Comparison of ENCODE assay signal across 12 mouse cellular contexts in the genomic region with DNA sequence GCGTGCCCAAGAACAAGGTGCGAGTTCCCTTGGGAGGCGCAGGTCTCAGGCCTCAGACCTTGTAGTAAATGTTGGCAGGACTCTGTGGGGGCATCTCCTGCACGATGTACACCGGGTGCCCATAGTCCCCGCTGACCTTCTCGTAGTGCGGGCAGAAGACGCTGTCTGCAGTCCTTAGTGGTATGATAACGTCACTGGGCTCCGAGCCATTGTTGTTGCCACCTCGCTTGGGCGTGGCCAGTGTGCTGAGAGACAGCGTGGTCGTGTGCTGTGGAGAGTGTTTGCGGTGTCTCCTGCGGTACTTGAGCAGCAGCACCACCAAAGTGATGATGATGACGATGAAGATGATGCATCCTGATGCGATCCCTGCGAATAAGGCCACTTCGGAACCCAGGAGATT. TPM values are rescaled to one million over a fixed set of nuclear protein-coding genes. Genes with fewer than 3 reads are reported as not detected.
DNase-seq lines count a peak whose midpoint lies in the region; ATAC-seq and TF ChIP-seq lines count a peak whose summit lies in the region.
"Had no signal": no experiment of that assay in that cellular context is flagged by ENCODE, and none has a peak within 500 bp of the region (broad histone marks: within the 10 kb centered on the region; RNA-seq: fewer than 3 reads in every experiment).

No protein-coding gene starts in this region.

- H3K4me2 ChIP-seq in heart, embryonic 13.5 days: no peak overlapping the region
- H3K4me2 ChIP-seq in midbrain, embryonic 11.5 days: no peak overlapping the region
- no peak overlapping the region for H3K4me2 ChIP-seq in midbrain, postnatal 0 days (ENCODE audit: low read depth, low read length, poor library complexity, severe bottlenecking)
- peak overlapping the region; percentile 37 for H3K4me2 ChIP-seq in forebrain, postnatal 0 days (ENCODE audit: low read depth)
- H3K4me2 ChIP-seq: heart, embryonic 11.5 days had no signal

- peaks cover 59% of the 10 kb centered on the region for H3K36me3 ChIP-seq in heart, embryonic 13.5 days
- H3K36me3 ChIP-seq in midbrain, embryonic 11.5 days (ENCODE audit: control insufficient read depth, insufficient read depth, low read length): peaks cover 7% of the 10 kb centered on the region; the same call in 1 of the 2 replicates
- peaks cover 7% of the 10 kb centered on the region for H3K36me3 ChIP-seq in midbrain, postnatal 0 days (ENCODE audit: insufficient read depth, low read length)
- peaks cover 26% of the 10 kb centered on the region for H3K36me3 ChIP-seq in forebrain, postnatal 0 days (ENCODE audit: insufficient read depth)

- H3K27me3 ChIP-seq in heart, embryonic 13.5 days (replicated peaks): no peaks in the 10 kb centered on the region
- H3K27me3 ChIP-seq in midbrain, embryonic 11.5 days (ENCODE audit: control insufficient read depth, insufficient read depth, low read length): no peaks in the 10 kb centered on the region
- H3K27me3 ChIP-seq in midbrain, postnatal 0 days (ENCODE audit: insufficient read depth, low read length): no peaks in the 10 kb centered on the region
- H3K27me3 ChIP-seq in forebrain, postnatal 0 days (ENCODE audit: insufficient read depth, low read length): no peaks in the 10 kb centered on the region

- no peak for ATAC-seq in heart, embryonic 13.5 days (ENCODE audit: extremely low read depth, insufficient number of reproducible peaks, low FRiP score, low TSS enrichment)
- ATAC-seq in midbrain, embryonic 11.5 days (ENCODE audit: low FRiP score): 0 out of 2 replicates have a peak, but pooled peaks have one; percentile 8
- no peak for ATAC-seq in midbrain, postnatal 0 days (ENCODE audit: low FRiP score)
- 0 out of 2 replicates have a peak, but pooled peaks have one; percentile 8 for ATAC-seq in forebrain, postnatal 0 days

- 86% methylated on average over 21 of the region's 21 CpGs for WGBS in heart, embryonic 13.5 days
- 91% methylated on average over 21 of the region's 21 CpGs for WGBS in midbrain, embryonic 11.5 days
- 94% methylated on average over 21 of the region's 21 CpGs for WGBS in midbrain, postnatal 0 days
- WGBS in forebrain, postnatal 0 days: 77% methylated on average over 21 of the region's 21 CpGs

- no peak overlapping the region for H3K9ac ChIP-seq in heart, embryonic 13.5 days
- no peak overlapping the region for H3K9ac ChIP-seq in midbrain, embryonic 11.5 days (ENCODE audit: low read length)
- H3K9ac ChIP-seq in midbrain, postnatal 0 days (replicated peaks; ENCODE audit: low read length, poor library complexity, severe bottlenecking): no peak overlapping the region
- H3K9ac ChIP-seq in forebrain, postnatal 0 days: 0 out of 2 replicates have a peak overlapping the region, but pooled peaks have one; percentile 35

- H3K4me3 ChIP-seq in heart, embryonic 13.5 days: no peak overlapping the region
- no peak overlapping the region for H3K4me3 ChIP-seq in midbrain, embryonic 11.5 days (ENCODE audit: low read depth, low read length)
- H3K4me3 ChIP-seq in midbrain, postnatal 0 days (ENCODE audit: low read depth, low read length): no peak overlapping the region
- H3K4me3 ChIP-seq in forebrain, postnatal 0 days (ENCODE audit: low read depth, low read length): 0 out of 2 replicates have a peak overlapping the region, but pooled peaks have one; percentile 12
- H3K4me3 ChIP-seq: erythroblast, embryonic 14.5 days had no signal

- no peak for TF ChIP-seq CTCF in midbrain, postnatal 0 days (IDR thresholded peaks at IDR 0.05)
- no peak for TF ChIP-seq CTCF in forebrain, postnatal 0 days (IDR thresholded peaks at IDR 0.05; ENCODE audit: low read depth)

- peaks cover 29% of the 10 kb centered on the region for H3K4me1 ChIP-seq in heart, embryonic 13.5 days
- H3K4me1 ChIP-seq in midbrain, embryonic 11.5 days (ENCODE audit: control insufficient read depth, insufficient read depth, low read length): peaks cover 11% of the 10 kb centered on the region
- peaks cover 4% of the 10 kb centered on the region; the same call in 1 of the 2 replicates for H3K4me1 ChIP-seq in midbrain, postnatal 0 days (ENCODE audit: insufficient read depth, low read length)
- peaks cover 40% of the 10 kb centered on the region for H3K4me1 ChIP-seq in forebrain, postnatal 0 days (ENCODE audit: insufficient read depth)

- H3K27ac ChIP-seq in heart, embryonic 13.5 days (replicated peaks): peak overlapping the region; percentile 9; the same call in 1 of the 2 replicates
- H3K27ac ChIP-seq in midbrain, embryonic 11.5 days (ENCODE audit: low read depth, low read length): no peak overlapping the region
- H3K27ac ChIP-seq in midbrain, postnatal 0 days (ENCODE audit: low read depth, low read length): no peak overlapping the region
- H3K27ac ChIP-seq in forebrain, postnatal 0 days (ENCODE audit: low read depth, low read length): peak overlapping the region; percentile 84
- H3K27ac ChIP-seq: macrophage had no signal

- no peak for DNase-seq in heart, adult 9 months (ENCODE audit: low spot score in 2 of 2)
- DNase-seq in midbrain, embryonic 11.5 days (ENCODE audit: low spot score, missing footprints): no peak
- no peak for DNase-seq in midbrain, postnatal 0 days (ENCODE audit: low spot score)
- DNase-seq in forebrain, postnatal 0 days: peak; percentile 50
- peak; percentile 71 for DNase-seq in testis, postnatal 10 days (ENCODE audit: low spot score)
- no peak for DNase-seq in urinary bladder, postnatal 10 days (ENCODE audit: low spot score)
- no peak for DNase-seq in thymus, postnatal 4 days
- DNase-seq: kidney, adult 2 months had no signal

- H3K9me3 ChIP-seq in heart, embryonic 13.5 days: no peaks in the 10 kb centered on the region
- H3K9me3 ChIP-seq in midbrain, embryonic 11.5 days (ENCODE audit: control insufficient read depth, low read length): no peaks in the 10 kb centered on the region
- no peaks in the 10 kb centered on the region for H3K9me3 ChIP-seq in midbrain, postnatal 0 days (ENCODE audit: low read length)
- no peaks in the 10 kb centered on the region for H3K9me3 ChIP-seq in forebrain, postnatal 0 days (ENCODE audit: low read length)

RNA-seq across cellular contexts. Expression of a gene that starts 40.5 kb away (rescaled TPM):
- 11.4 and 11.7 TPM in 2 replicates for polyA plus RNA-seq in heart, embryonic 13.5 days (2015; fragmentation: Nextera tagmentation; extraction: Ambion mirVana)
- polyA plus RNA-seq in midbrain, embryonic 11.5 days (2014; fragmentation: Nextera tagmentation; extraction: Ambion mirVana): 15.5 and 18.3 TPM in 2 replicates
- 19.5 and 20.7 TPM in 2 replicates for total RNA-seq in midbrain, postnatal 0 days (2014; rRNA removed)
- 6.5 and 6.8 TPM in 2 replicates for polyA plus RNA-seq in midbrain, postnatal 0 days (2015; fragmentation: Nextera tagmentation; extraction: Ambion mirVana)
- 50.9 and 53.5 TPM in 2 replicates for total RNA-seq in forebrain, postnatal 0 days (2014; rRNA removed)
- polyA plus RNA-seq in forebrain, postnatal 0 days (2015; fragmentation: Nextera tagmentation; extraction: Ambion mirVana): 29.5 and 29.6 TPM in 2 replicates

Comparison
In these comparisons a context has a peak if more than half of its experiments do, and no peak if none do; other contexts are left out.
1. ATAC-seq: peak in midbrain, embryonic 11.5 days (single experiment) and forebrain, postnatal 0 days (single experiment); none in heart, embryonic 13.5 days (single experiment) and midbrain, postnatal 0 days (single experiment).
2. H3K27ac ChIP-seq: peak in heart, embryonic 13.5 days (single experiment) and forebrain, postnatal 0 days (single experiment); none in midbrain, embryonic 11.5 days (single experiment) and midbrain, postnatal 0 days (single experiment).
3. DNase-seq: peak in forebrain, postnatal 0 days (single experiment) and testis, postnatal 10 days (single experiment); none in heart, adult 9 months (0 of 2), midbrain, embryonic 11.5 days (single experiment), midbrain, postnatal 0 days (single experiment), urinary bladder, postnatal 10 days (single experiment) and thymus, postnatal 4 days (single experiment).